23 mouse cellular contexts compared by ENCODE assay signal in the genomic region with DNA sequence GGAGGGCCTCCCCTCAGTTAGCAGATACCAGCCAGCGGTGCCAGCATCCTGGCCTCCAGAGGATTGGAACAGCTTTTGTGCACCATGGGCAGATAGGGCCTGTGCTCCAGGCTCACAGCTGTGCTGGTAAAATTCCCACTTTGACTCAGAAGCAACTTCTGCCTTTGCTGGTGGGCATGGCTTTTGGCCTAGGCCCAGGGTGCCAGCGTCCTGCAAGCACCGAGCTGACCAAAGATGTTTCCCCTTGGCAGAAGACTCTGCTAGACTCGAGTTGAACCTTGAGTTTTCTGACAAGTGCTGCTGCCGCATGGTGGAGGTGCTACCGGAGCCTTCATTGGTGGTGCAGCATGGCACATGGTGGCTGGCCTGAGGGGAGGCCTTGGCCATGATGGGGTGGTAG. TPM values are rescaled to one million over a fixed set of nuclear protein-coding genes. Genes with fewer than 3 reads are reported as not detected.
DNase-seq lines count a peak whose midpoint lies in the region; ATAC-seq lines count a peak whose summit lies in the region.
"Had no signal": no experiment of that assay in that cellular context is flagged by ENCODE, and none has a peak within 500 bp of the region (broad histone marks: within the 10 kb centered on the region; RNA-seq: fewer than 3 reads in every experiment).

No protein-coding gene starts in this region.

- no peaks in the 10 kb centered on the region for H3K36me3 ChIP-seq in forebrain, embryonic 11.5 days (ENCODE audit: control insufficient read depth, insufficient read depth, low read length)
- H3K36me3 ChIP-seq in forebrain, embryonic 15.5 days: peaks cover 6% of the 10 kb centered on the region; the same call in 1 of the 2 replicates
- H3K36me3 ChIP-seq in heart, embryonic 10.5 days: peaks cover 47% of the 10 kb centered on the region

- no peak overlapping the region for H3K4me2 ChIP-seq in forebrain, embryonic 11.5 days (ENCODE audit: low read depth, low read length, severe bottlenecking)
- no peak overlapping the region for H3K4me2 ChIP-seq in forebrain, embryonic 15.5 days (replicated peaks)
- H3K4me2 ChIP-seq: embryonic facial prominence, embryonic 12.5 days; forebrain, embryonic 12.5 days had no signal

- H3K27ac ChIP-seq in forebrain, embryonic 11.5 days (ENCODE audit: low read depth, low read length): no peak overlapping the region
- no peak overlapping the region for H3K27ac ChIP-seq in forebrain, embryonic 15.5 days (replicated peaks)
- H3K27ac ChIP-seq in heart, embryonic 10.5 days: no peak overlapping the region
- H3K27ac ChIP-seq: embryonic facial prominence, embryonic 10.5 days; embryonic facial prominence, embryonic 12.5 days; forebrain, embryonic 12.5 days had no signal

- no peak overlapping the region for H3K4me3 ChIP-seq in forebrain, embryonic 11.5 days (ENCODE audit: low read depth, low read length)
- no peak overlapping the region for H3K4me3 ChIP-seq in forebrain, embryonic 15.5 days
- H3K4me3 ChIP-seq in heart, embryonic 10.5 days: no peak overlapping the region
- H3K4me3 ChIP-seq: embryonic facial prominence, embryonic 10.5 days; embryonic facial prominence, embryonic 12.5 days; forebrain, embryonic 12.5 days had no signal

- intact Hi-C loops in heart, postnatal 25 days (cut with DNase I): no loop called here

- H3K9me3 ChIP-seq in forebrain, embryonic 11.5 days (ENCODE audit: control insufficient read depth, low read length): no peaks in the 10 kb centered on the region
- no peaks in the 10 kb centered on the region for H3K9me3 ChIP-seq in forebrain, embryonic 15.5 days
- no peaks in the 10 kb centered on the region for H3K9me3 ChIP-seq in heart, embryonic 10.5 days
- H3K9me3 ChIP-seq: embryonic facial prominence, embryonic 10.5 days; embryonic facial prominence, embryonic 12.5 days; forebrain, embryonic 12.5 days; G1E had no signal

- WGBS in forebrain, embryonic 11.5 days: 93% methylated on average over 6 of the region's 6 CpGs
- WGBS in forebrain, embryonic 15.5 days: 92% methylated on average over 6 of the region's 6 CpGs
- 85% methylated on average over 6 of the region's 6 CpGs for WGBS in heart, embryonic 10.5 days

- no peak overlapping the region for H3K9ac ChIP-seq in forebrain, embryonic 11.5 days (ENCODE audit: low read length)
- no peak overlapping the region for H3K9ac ChIP-seq in forebrain, embryonic 15.5 days (replicated peaks)
- H3K9ac ChIP-seq: embryonic facial prominence, embryonic 12.5 days; forebrain, embryonic 12.5 days; forebrain, postnatal 0 days had no signal

- peak; percentile 37 for DNase-seq in forebrain, embryonic 11.5 days (ENCODE audit: low spot score)
- DNase-seq in heart, embryonic 10.5 days (ENCODE audit: low spot score): peak; percentile 52
- no peak for DNase-seq in heart, postnatal 25 days (ENCODE audit: low spot score)
- peak; percentile 2 for DNase-seq in ovary, postnatal 36 days (ENCODE audit: low spot score)
- DNase-seq in ovary, postnatal 10 days (ENCODE audit: low spot score): no peak
- DNase-seq: adrenal gland, adult 8-10 months; adrenal gland, postnatal 14 days; adrenal gland, postnatal 36 days; B cell, adult 2 months; cerebellum, adult 11-12 months; cerebellum, adult 9-10 months; cerebellum, postnatal 10 days; forebrain, postnatal 0 days had no signal

- no peak for ATAC-seq in forebrain, embryonic 11.5 days (replicated peaks; ENCODE audit: low FRiP score)
- ATAC-seq in forebrain, embryonic 15.5 days (replicated peaks): no peak
- ATAC-seq: activated CD4-positive, CD25-positive, alpha-beta regulatory T cell, adult 4 months; CD4-positive, CD25-positive, alpha-beta regulatory T cell, adult 4 months; forebrain, embryonic 14.5 days; forebrain, postnatal 0 days; Patski had no signal

- no peaks in the 10 kb centered on the region for H3K4me1 ChIP-seq in forebrain, embryonic 11.5 days (replicated peaks; ENCODE audit: control insufficient read depth, insufficient read depth, low read length)
- H3K4me1 ChIP-seq in forebrain, embryonic 15.5 days: no peaks in the 10 kb centered on the region
- H3K4me1 ChIP-seq in heart, embryonic 10.5 days: peaks cover 8% of the 10 kb centered on the region
- H3K4me1 ChIP-seq: embryonic facial prominence, embryonic 10.5 days; embryonic facial prominence, embryonic 12.5 days; forebrain, embryonic 12.5 days had no signal

- no peaks in the 10 kb centered on the region for H3K27me3 ChIP-seq in forebrain, embryonic 11.5 days (ENCODE audit: control insufficient read depth, insufficient read depth, low read length)
- H3K27me3 ChIP-seq in forebrain, embryonic 15.5 days: no peaks in the 10 kb centered on the region
- H3K27me3 ChIP-seq in heart, embryonic 10.5 days (ENCODE audit: insufficient read depth, poor library complexity, severe bottlenecking): no peaks in the 10 kb centered on the region
- H3K27me3 ChIP-seq: CH12.LX; embryonic facial prominence, embryonic 12.5 days; forebrain, embryonic 12.5 days; Patski had no signal

RNA-seq across cellular contexts. Expression of a gene that starts 60.0 kb away (rescaled TPM):
- 40.7 and 45.4 TPM in 2 replicates for polyA plus RNA-seq in forebrain, embryonic 11.5 days (2014; fragmentation: Nextera tagmentation; extraction: Ambion mirVana)
- polyA plus RNA-seq in forebrain, embryonic 15.5 days (2015; fragmentation: Nextera tagmentation; extraction: Ambion mirVana): 42.5 and 47.2 TPM in 2 replicates
- 31.2 and 32.8 TPM in 2 replicates for polyA plus RNA-seq in heart, embryonic 10.5 days (2016; fragmentation: Nextera tagmentation; extraction: Ambion mirVana)
- 10 to 100 TPM; 10.1 to 10.7 TPM for total RNA-seq in heart, postnatal 25 days (2021)

Comparison
In these comparisons a context has a peak if more than half of its experiments do, and no peak if none do; other contexts are left out.
1. DNase-seq: peak in forebrain, embryonic 11.5 days (single experiment), heart, embryonic 10.5 days (single experiment) and ovary, postnatal 36 days (single experiment); none in heart, postnatal 25 days (single experiment) and ovary, postnatal 10 days (single experiment).